Mouse (Mus musculus): ENCODE results near the gene Ndufs8. TPM values are rescaled to one million over a fixed set of nuclear protein-coding genes. Genes with fewer than 3 reads are reported as not detected.

Gene Ndufs8
- total and polyA plus RNA-seq, 3 experiments = 89.6 to 200 (median 128) TPM

GRCm38 (mm10) chr19:3913692-3914091, 1.1 kb upstream of the Ndufs8 start:
- Histone ChIP-seq H3K4me3 (ENCODE audit: low read depth, low read length) (peak overlapping the region; percentile 83), H3K9me3 (replicated peaks) (no peaks in the 10 kb centered on the region), H3K36me3 (replicated peaks) (peaks cover 41% of the 10 kb centered on the region), H3K4me1 (ENCODE audit: insufficient read depth, low read depth, low read length) (peaks cover 47% of the 10 kb centered on the region), H3K27me3 (ENCODE audit: insufficient read depth, low read length) (no peaks in the 10 kb centered on the region)
- no peak for TF ChIP-seq GATA1 (IDR thresholded peaks at IDR 0.05; ENCODE audit: borderline replicate concordance, low read length)
- TF ChIP-seq GATA2 (IDR thresholded peaks at IDR 0.05; ENCODE audit: borderline replicate concordance, low read depth, low read length) = no peak
- TF ChIP-seq CTCF (IDR thresholded peaks at IDR 0.05; ENCODE audit: low read depth, low read length) = no peak
- TF ChIP-seq TAL1 (conservative IDR thresholded peaks at IDR 0.05; ENCODE audit: low read depth, low read length) = no peak
- TF ChIP-seq POLR2AphosphoS5 (IDR thresholded peaks at IDR 0.05; ENCODE audit: insufficient replicate concordance, low read depth, low read length) = no peak
- DNase-seq (ENCODE audit: low spot score) (no peak), ATAC-seq (ENCODE audit: extremely low read depth, insufficient number of reproducible peaks, low FRiP score, poor library complexity, severe bottlenecking) (no peak)

GRCm38 (mm10) chr19:3910206-3910605, 2.4 kb downstream of the Ndufs8 start:
- no peak for DNase-seq (ENCODE audit: low spot score)
- Histone ChIP-seq H3K4me1 (ENCODE audit: insufficient read depth, low read depth, low read length) (peaks cover 69% of the 10 kb centered on the region), H3K4me3 (ENCODE audit: low read depth, low read length) (no peak overlapping the region), H3K36me3 (replicated peaks) (peaks cover 49% of the 10 kb centered on the region), H3K9me3 (replicated peaks) (no peaks in the 10 kb centered on the region), H3K27me3 (ENCODE audit: insufficient read depth, low read length) (no peaks in the 10 kb centered on the region)
- no peak for TF ChIP-seq GATA1 (IDR thresholded peaks at IDR 0.05; ENCODE audit: borderline replicate concordance, low read length)
- TF ChIP-seq CTCF (IDR thresholded peaks at IDR 0.05; ENCODE audit: low read depth, low read length) = no peak
- no peak for TF ChIP-seq POLR2AphosphoS5 (IDR thresholded peaks at IDR 0.05; ENCODE audit: insufficient replicate concordance, low read depth, low read length)
- no peak for TF ChIP-seq GATA2 (IDR thresholded peaks at IDR 0.05; ENCODE audit: borderline replicate concordance, low read depth, low read length)
- TF ChIP-seq TAL1 (conservative IDR thresholded peaks at IDR 0.05; ENCODE audit: low read depth, low read length) = no peak
- ATAC-seq (ENCODE audit: extremely low read depth, insufficient number of reproducible peaks, low FRiP score, poor library complexity, severe bottlenecking) = no peak

GRCm38 (mm10) chr19:3907876-3908660, 4.5 kb downstream of the Ndufs8 start:
- ATAC-seq (ENCODE audit: extremely low read depth, insufficient number of reproducible peaks, low FRiP score, poor library complexity, severe bottlenecking) = no peak
- Histone ChIP-seq H3K36me3 (replicated peaks) (peaks cover 66% of the 10 kb centered on the region), H3K4me1 (ENCODE audit: insufficient read depth, low read depth, low read length) (peaks cover 59% of the 10 kb centered on the region), H3K27me3 (ENCODE audit: insufficient read depth, low read length) (no peaks in the 10 kb centered on the region), H3K4me3 (ENCODE audit: low read depth, low read length) (no peak overlapping the region), H3K9me3 (replicated peaks) (no peaks in the 10 kb centered on the region)
- DNase-seq (ENCODE audit: low spot score) = no peak
- TF ChIP-seq POLR2AphosphoS5 (IDR thresholded peaks at IDR 0.05; ENCODE audit: insufficient replicate concordance, low read depth, low read length) (no peak), CTCF (IDR thresholded peaks at IDR 0.05; ENCODE audit: low read depth, low read length) (no peak), GATA2 (IDR thresholded peaks at IDR 0.05; ENCODE audit: borderline replicate concordance, low read depth, low read length) (no peak), TAL1 (conservative IDR thresholded peaks at IDR 0.05; ENCODE audit: low read depth, low read length) (no peak)

- TF ChIP-seq CTCF (IDR thresholded peaks at IDR 0.05; ENCODE audit: low read depth, low read length) (no peak), GATA1 (IDR thresholded peaks at IDR 0.05; ENCODE audit: borderline replicate concordance, low read length) (no peak), POLR2AphosphoS5 (IDR thresholded peaks at IDR 0.05; ENCODE audit: insufficient replicate concordance, low read depth, low read length) (no peak), TAL1 (conservative IDR thresholded peaks at IDR 0.05; ENCODE audit: low read depth, low read length) (no peak), GATA2 (IDR thresholded peaks at IDR 0.05; ENCODE audit: borderline replicate concordance, low read depth, low read length) (no peak)
- H3K4me3 ChIP-seq (ENCODE audit: low read depth, low read length) = peak within 1 kb of the TSS; percentile 80
- ATAC-seq (ENCODE audit: extremely low read depth, insufficient number of reproducible peaks, low FRiP score, poor library complexity, severe bottlenecking) (peak; percentile 74), DNase-seq (ENCODE audit: low spot score) (peak; percentile 81)
- H3K9me3 ChIP-seq (replicated peaks) = no peaks in the 10 kb centered on the region
- peaks cover 58% of the 10 kb centered on the region for H3K4me1 ChIP-seq (ENCODE audit: insufficient read depth, low read depth, low read length)
- H3K27me3 ChIP-seq (ENCODE audit: insufficient read depth, low read length) = no peaks in the 10 kb centered on the region
- H3K36me3 ChIP-seq (replicated peaks) = peaks cover 76% of the 10 kb centered on the region
Measured at GRCm38 (mm10) chr19:3906795-3907786, 5.5 kb downstream of the Ndufs8 start, which contains the start of gene Tcirg1. Gene Tcirg1, minus strand, starts transcription at chr19:3907133.

- no peaks in the 10 kb centered on the region for H3K27me3 ChIP-seq (ENCODE audit: insufficient read depth, low read length)
- TF ChIP-seq GATA1 (IDR thresholded peaks at IDR 0.05; ENCODE audit: borderline replicate concordance, low read length) (no peak), CTCF (IDR thresholded peaks at IDR 0.05; ENCODE audit: low read depth, low read length) (no peak), GATA2 (IDR thresholded peaks at IDR 0.05; ENCODE audit: borderline replicate concordance, low read depth, low read length) (no peak), POLR2AphosphoS5 (IDR thresholded peaks at IDR 0.05; ENCODE audit: insufficient replicate concordance, low read depth, low read length) (no peak), TAL1 (conservative IDR thresholded peaks at IDR 0.05; ENCODE audit: low read depth, low read length) (no peak)
- H3K9me3 ChIP-seq (replicated peaks) = no peaks in the 10 kb centered on the region
- ATAC-seq (ENCODE audit: extremely low read depth, insufficient number of reproducible peaks, low FRiP score, poor library complexity, severe bottlenecking) = no peak
- peak overlapping the region; percentile 80 for H3K4me3 ChIP-seq (ENCODE audit: low read depth, low read length)
- peak; percentile 40 for DNase-seq (ENCODE audit: low spot score)
- peaks cover 79% of the 10 kb centered on the region for H3K36me3 ChIP-seq (replicated peaks)
- H3K4me1 ChIP-seq (ENCODE audit: insufficient read depth, low read depth, low read length) = peaks cover 50% of the 10 kb centered on the region
Measured at GRCm38 (mm10) chr19:3906326-3906725, 6.2 kb downstream of the Ndufs8 start.

Data from G1E (cell line).